Mouse (Mus musculus) megakaryocyte, embryonic 14.5 days (primary cell): ENCODE results near the gene Pef1.

Experiments used
- FLI1 ChIP-seq: IDR thresholded peaks from 2 replicates; pipeline ENCODE4 v1.6.1; 2012; ENCODE audit warnings: low read length, inconsistent platforms, mixed read lengths
- GATA1 ChIP-seq: IDR thresholded peaks from 3 replicates; pipeline ENCODE4 v1.6.1; 2012; ENCODE audit warnings: mixed read lengths, low read length, inconsistent platforms, borderline replicate concordance

- TF ChIP-seq GATA1 (no peak), FLI1 (no peak)
Observed at GRCm38 (mm10) chr4:130133399-130133798, 31.0 kb downstream of the Pef1 start.
